Mouse (Mus musculus) stomach, postnatal 0 days (tissue): ENCODE measurements at regions not wholly inside any gene's neighbourhood (a gene's known extent, or its start where the extent isn't known, plus 50 kb on each side); places are given as distances from the start of the nearest gene placed in this dataset.
"Not testable (repeated sequence)": the region's sequence is repeated elsewhere in the genome, so short reads cannot be mapped to it uniquely, and the experiment has no call there.

Experiments used
- ATAC-seq: fragments of 200-750 bp; cut with Nextera tagmentation; 2 replicates; pipeline ENCODE4 v1.8.0; 2017; ENCODE audit not compliant: low FRiP score, low TSS enrichment
- DNase-seq: peaks from one replicate; pipeline ENCODE4 v3.0.0-alpha.2; 2016; ENCODE audit warnings: low spot score
- H3K27ac ChIP-seq: fragments of 300-500 bp; sonication (generic); replicated peaks from 2 replicates; pipeline ENCODE4 v1.5.1; 2014; ENCODE audit warnings: mild to moderate bottlenecking, control low read depth
- H3K27me3 ChIP-seq: fragments of 300-500 bp; sonication (generic); 2 replicates; pipeline ENCODE4 v1.6.1; 2014; ENCODE audit warnings: low read length; ENCODE audit not compliant: control insufficient read depth, insufficient read depth
- H3K36me3 ChIP-seq: fragments of 300-500 bp; sonication (generic); 2 replicates; pipeline ENCODE4 v1.6.1; 2014; ENCODE audit warnings: low read length, mixed read lengths; ENCODE audit not compliant: control insufficient read depth, insufficient read depth
- H3K4me1 ChIP-seq: fragments of 300-500 bp; sonication (generic); replicated peaks from 2 replicates; pipeline ENCODE4 v1.6.1; 2014; ENCODE audit warnings: antibody characterized with exemption; ENCODE audit not compliant: control insufficient read depth, insufficient read depth
- H3K4me2 ChIP-seq: fragments of 300-500 bp; sonication (generic); replicated peaks from 2 replicates; pipeline ENCODE4 v1.6.1; 2014; ENCODE audit warnings: low read depth, mild to moderate bottlenecking, control low read depth, moderate library complexity
- H3K4me3 ChIP-seq: fragments of 300-500 bp; sonication (generic); 2 replicates; pipeline ENCODE4 v1.5.1; 2014; ENCODE audit warnings: low read depth, low read length, control low read depth
- H3K9ac ChIP-seq: fragments of 300-500 bp; sonication (generic); 2 replicates; pipeline ENCODE4 v1.6.1; 2014; ENCODE audit warnings: mild to moderate bottlenecking, low read length, control low read depth, mixed read lengths
- H3K9me3 ChIP-seq: fragments of 300-500 bp; sonication (generic); 2 replicates; pipeline ENCODE4 v1.6.1; 2016; ENCODE audit warnings: low read length; ENCODE audit not compliant: control insufficient read depth
- CTCF ChIP-seq: IDR thresholded peaks from 2 replicates; pipeline ENCODE4 v1.5.1; 2016; ENCODE audit warnings: antibody characterized with exemption, low read depth, mild to moderate bottlenecking, moderate library complexity
- EP300 ChIP-seq: optimal IDR thresholded peaks from 2 replicates; pipeline ENCODE3; 2016; ENCODE audit warnings: antibody characterized with exemption
- WGBS: fragments of 180-500 bp; shearing (Covaris S2); extraction: QIAGEN DNeasy Blood & Tissue Kit; methylation state at CpG from one replicate; pipeline ENCODE4 v1.1.7; 2014; 5-methylcytosine and 5-hydroxymethylcytosine counted together

DNA sequence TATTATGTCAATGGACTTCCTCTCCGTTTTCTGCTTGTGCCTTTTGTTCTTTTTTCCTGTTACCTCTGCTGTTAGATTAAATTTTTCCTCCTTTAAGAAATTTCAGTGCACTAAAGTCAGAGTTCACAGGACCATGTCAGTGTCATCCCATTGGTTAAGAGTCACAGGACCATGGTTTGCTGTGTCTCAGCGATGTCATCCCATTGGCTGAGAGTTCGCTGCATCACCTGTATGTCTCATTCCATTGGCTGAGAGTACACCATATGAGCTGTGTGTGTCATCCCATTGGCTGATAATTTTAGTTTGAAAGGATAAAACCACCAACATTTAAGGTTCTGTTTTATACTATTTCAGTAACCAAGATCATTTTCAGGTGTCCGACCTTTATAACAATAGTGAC, 50.7 kb upstream of the Jade1 start:
- ATAC-seq (no peak), DNase-seq (no peak)
- Histone ChIP-seq H3K9ac (no peak overlapping the region), H3K27ac (no peak overlapping the region), H3K27me3 (no peaks in the 10 kb centered on the region), H3K4me1 (no peaks in the 10 kb centered on the region), H3K36me3 (no peaks in the 10 kb centered on the region), H3K9me3 (no peaks in the 10 kb centered on the region), H3K4me2 (no peak overlapping the region), H3K4me3 (no peak overlapping the region)
- TF ChIP-seq CTCF (no peak), EP300 (no peak)
- WGBS: 92% methylated on average over 4 of the region's 4 CpGs

DNA sequence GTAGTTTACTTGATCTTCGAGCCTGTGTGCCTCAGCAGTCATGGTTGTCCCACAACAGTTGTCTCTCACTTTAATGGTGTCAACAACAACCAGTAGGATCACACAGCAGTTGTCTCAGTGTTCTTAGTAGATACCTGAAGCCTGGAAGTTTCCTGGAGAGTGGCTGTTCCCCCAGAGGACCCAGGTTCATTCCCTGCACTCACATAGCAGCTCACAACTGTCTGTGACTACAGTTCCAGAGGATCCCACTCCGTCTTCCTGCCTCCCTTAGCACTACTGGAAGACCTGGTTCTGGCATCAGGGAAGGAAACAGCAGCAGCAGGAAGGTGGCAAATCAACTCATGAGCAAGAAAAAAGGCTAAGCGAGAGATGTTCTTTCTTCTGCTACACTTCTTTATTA, 53.4 kb upstream of the Jade1 start:
- H3K4me3 ChIP-seq: no peak overlapping the region
- H3K27me3 ChIP-seq: no peaks in the 10 kb centered on the region
- TF ChIP-seq EP300 (no peak), CTCF (no peak)
- H3K9me3 ChIP-seq: no peaks in the 10 kb centered on the region
- ATAC-seq (no peak), DNase-seq (no peak)
- no peak overlapping the region for H3K27ac ChIP-seq
- no peaks in the 10 kb centered on the region for H3K36me3 ChIP-seq
- no peak overlapping the region for H3K9ac ChIP-seq
- 79% methylated on average over 3 of the region's 3 CpGs for WGBS
- H3K4me1 ChIP-seq: no peaks in the 10 kb centered on the region
- no peak overlapping the region for H3K4me2 ChIP-seq

DNA sequence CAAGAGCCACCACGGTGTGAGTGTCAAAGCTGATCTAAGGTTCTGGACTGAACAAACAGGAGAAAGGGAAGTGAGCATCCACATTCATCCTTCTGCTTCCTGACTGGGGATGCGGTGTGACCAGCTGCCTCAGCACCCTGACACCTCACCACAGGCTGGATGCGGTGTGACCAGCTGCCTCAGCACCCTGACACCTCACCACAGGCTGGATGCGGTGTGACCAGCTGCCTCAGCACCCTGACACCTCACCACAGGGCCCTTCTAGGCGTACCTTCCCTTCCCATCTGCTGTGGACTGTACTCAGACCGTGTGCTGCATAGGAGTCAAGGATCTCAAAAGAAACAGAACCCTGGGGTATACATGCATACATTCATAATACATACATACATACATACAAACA, 53.9 kb upstream of the Jade1 start:
- not testable (repeated sequence) for ATAC-seq, H3K4me3 ChIP-seq, H3K4me1 ChIP-seq, H3K27ac ChIP-seq, H3K9me3 ChIP-seq, H3K27me3 ChIP-seq, H3K36me3 ChIP-seq, H3K4me2 ChIP-seq, H3K9ac ChIP-seq, DNase-seq
- 68% methylated on average over 6 of the region's 6 CpGs for WGBS

DNA sequence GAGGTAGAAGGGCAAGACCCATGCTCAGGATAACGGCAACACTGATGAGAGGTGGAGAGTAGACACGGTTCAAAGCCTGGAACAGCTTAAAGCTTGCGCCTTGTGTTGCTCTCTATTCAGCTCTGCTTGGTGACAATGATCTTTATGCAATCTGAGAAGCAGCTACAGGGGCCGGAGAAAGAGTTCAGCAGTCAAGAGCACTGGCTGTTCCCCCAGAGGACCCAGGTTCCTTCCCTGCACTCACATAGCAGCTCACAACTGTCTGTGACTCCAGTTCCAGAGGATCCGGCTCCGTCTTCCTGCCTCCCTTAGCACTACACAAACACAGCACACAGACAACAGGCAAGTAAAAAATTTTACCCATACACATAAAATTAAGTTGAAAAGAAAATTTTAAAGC, 54.4 kb upstream of the Jade1 start:
- TF ChIP-seq EP300: no peak
- Histone ChIP-seq H3K4me1 (no peaks in the 10 kb centered on the region), H3K9ac (no peak overlapping the region), H3K27ac (no peak overlapping the region), H3K27me3 (no peaks in the 10 kb centered on the region), H3K36me3 (no peaks in the 10 kb centered on the region), H3K4me2 (no peak overlapping the region), H3K9me3 (no peaks in the 10 kb centered on the region), H3K4me3 (no peak overlapping the region)
- 75% methylated on average over 6 of the region's 6 CpGs for WGBS
- DNase-seq (no peak), ATAC-seq (no peak)

DNA sequence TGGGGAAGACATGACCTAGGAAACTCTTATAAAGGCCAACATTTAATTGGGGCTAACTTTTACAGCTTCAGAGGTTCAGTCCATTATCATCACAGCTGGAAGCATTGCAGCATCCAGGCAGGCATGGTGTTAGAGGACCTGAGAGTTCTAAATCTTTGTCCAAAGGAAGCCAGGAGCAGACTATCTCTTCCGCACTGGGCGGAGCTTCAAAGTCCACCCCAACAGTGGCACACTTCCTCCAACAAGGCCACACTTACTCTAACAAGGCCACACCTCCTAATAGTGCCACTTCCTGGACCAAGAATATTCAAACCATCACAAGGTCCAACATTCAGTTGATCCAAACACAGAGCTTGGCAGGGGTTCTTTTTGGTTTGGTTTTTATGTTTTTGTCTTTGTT, 55.9 kb upstream of the Jade1 start:
- no peak for ATAC-seq
- TF ChIP-seq CTCF (no peak), EP300 (no peak)
- Histone ChIP-seq H3K27me3 (no peaks in the 10 kb centered on the region), H3K9ac (no peak overlapping the region), H3K4me1 (no peaks in the 10 kb centered on the region), H3K4me2 (no peak overlapping the region), H3K27ac (no peak overlapping the region), H3K4me3 (no peak overlapping the region), H3K9me3 (no peaks in the 10 kb centered on the region), H3K36me3 (no peaks in the 10 kb centered on the region)
- no peak for DNase-seq
- 92% methylated on average over 2 of the region's 2 CpGs for WGBS

DNA sequence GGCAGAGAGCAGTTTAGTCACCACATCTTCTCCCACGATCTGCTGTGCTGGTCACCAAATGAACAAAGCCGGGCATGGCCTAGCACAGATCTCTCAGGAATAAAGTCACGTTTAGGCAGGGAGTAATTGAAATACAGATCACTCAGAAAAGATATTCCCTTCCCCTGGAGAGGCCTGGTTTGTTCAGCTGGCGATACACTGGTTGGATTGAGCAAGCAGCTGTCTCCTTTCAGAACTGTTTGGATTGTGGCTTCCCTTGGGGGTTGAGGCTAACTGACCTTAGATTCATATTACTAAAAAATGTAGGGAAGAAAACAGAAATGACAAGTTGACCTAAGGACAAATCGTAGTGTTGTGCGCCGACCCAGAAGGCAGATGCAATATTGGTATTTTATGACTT, 56.7 kb upstream of the Jade1 start:
- WGBS: 42% methylated on average over 7 of the region's 7 CpGs
- Histone ChIP-seq H3K4me1 (no peaks in the 10 kb centered on the region), H3K4me2 (no peak overlapping the region), H3K36me3 (no peaks in the 10 kb centered on the region), H3K9me3 (no peaks in the 10 kb centered on the region), H3K4me3 (no peak overlapping the region), H3K27me3 (no peaks in the 10 kb centered on the region), H3K9ac (no peak overlapping the region), H3K27ac (0 out of 2 replicates have a peak overlapping the region, but pooled peaks have one; percentile 4)
- TF ChIP-seq CTCF (no peak), EP300 (no peak)
- ATAC-seq (no peak; the same call in 1 of the 2 replicates), DNase-seq (no peak)
